Mouse (Mus musculus) heart, adult 2 months (tissue): Measurements from ENCODE around the gene Scaf4.

Experiments
- CTCF ChIP-seq: fragments of 200-600 bp; IDR thresholded peaks from 2 replicates; pipeline ENCODE4 v1.8.1; 2022; ENCODE audit warnings: antibody characterized with exemption, mild to moderate bottlenecking, moderate library complexity
- EP300 ChIP-seq: fragments of 200-500 bp; IDR thresholded peaks from 2 replicates; pipeline ENCODE4 v1.6.1; 2011; ENCODE audit warnings: low read depth, low read length, control low read depth; ENCODE audit not compliant: insufficient read depth
- POLR2A ChIP-seq: fragments of 200-500 bp; IDR thresholded peaks from 2 replicates; pipeline ENCODE4 v1.6.1; 2011; ENCODE audit warnings: mild to moderate bottlenecking, low read depth, low read length, control low read depth; ENCODE audit not compliant: insufficient read depth

GRCm38 (mm10) chr16:90266581-90266980 is 17.7 kb downstream of the Scaf4 start:
- no peak for TF ChIP-seq CTCF
- no peak for TF ChIP-seq EP300
- no peak for TF ChIP-seq POLR2A
